Mouse (Mus musculus): ENCODE data around the gene Dnajb9. TPM values are rescaled to one million over a fixed set of nuclear protein-coding genes. Genes with fewer than 3 reads are reported as not detected.
"Not testable (repeated sequence)": the region's sequence is repeated elsewhere in the genome, so short reads cannot be mapped to it uniquely, and the experiment has no call there.

Gene Dnajb9
- 36.4 and 41.7 TPM in 2 replicates for polyA plus RNA-seq (2015; fragmentation: Nextera tagmentation; extraction: Ambion mirVana)

DNA sequence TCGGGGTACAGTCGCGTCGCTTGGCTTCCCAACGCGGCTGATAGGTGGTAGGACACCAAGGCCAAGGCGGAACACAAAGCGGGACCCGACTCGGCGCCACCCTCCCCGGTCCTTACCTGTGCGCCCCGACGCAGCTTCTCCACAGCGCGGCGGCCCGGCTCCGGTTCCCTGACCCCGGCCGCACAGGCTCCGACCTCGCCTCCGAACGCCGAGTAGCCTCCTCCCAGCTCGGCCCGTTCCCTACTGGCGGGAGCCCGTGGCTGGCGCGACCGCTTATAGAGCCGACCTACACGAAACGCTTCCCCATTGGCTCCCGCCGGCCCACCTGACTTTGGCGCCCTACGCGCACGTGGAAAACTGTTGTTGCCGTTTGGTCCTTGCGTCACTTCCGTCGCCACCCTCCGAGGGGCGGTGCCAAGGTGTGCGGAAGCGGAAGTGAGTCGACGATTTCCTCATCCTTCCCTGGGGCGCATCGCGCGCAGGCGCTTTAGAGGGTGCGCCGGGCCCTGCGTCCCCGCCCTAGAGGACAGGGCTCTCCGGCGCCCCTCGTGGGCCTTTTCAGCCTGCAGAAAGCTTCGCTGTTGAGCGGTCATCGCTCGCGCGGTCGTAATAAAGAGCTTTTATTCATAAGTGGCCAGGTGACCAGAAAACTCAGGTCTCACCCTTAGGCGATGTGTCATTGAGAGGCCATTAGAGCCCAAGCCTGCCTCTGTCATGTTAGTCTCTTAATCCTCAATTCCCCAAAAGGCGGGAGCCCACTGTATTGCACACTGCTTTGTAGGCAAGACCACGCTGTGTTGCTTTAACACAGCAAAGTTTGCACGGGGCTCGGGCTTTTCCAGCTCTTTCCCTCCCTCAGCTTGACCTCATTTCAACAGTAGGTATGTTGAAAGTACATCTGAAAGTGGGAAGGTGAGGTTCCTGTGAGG, at the start of gene Dnajb9:
TSS of gene Dnajb9 (minus strand) at position 503 of the 929 bp plus-strand sequence.
- peak; percentile 98 for ATAC-seq (ENCODE audit: low read depth)
- Histone ChIP-seq H3K27me3 (no peaks in the 10 kb centered on the region), H3K36me3 (peaks cover 4% of the 10 kb centered on the region; the same call in 1 of the 2 replicates), H3K9me3 (no peaks in the 10 kb centered on the region), H3K9ac (peak within 1 kb of the TSS; percentile 90), H3K4me3 (peak within 1 kb of the TSS; percentile 94), H3K4me1 (replicated peaks) (peaks cover 13% of the 10 kb centered on the region), H3K27ac (replicated peaks) (peak within 1 kb of the TSS; percentile 94), H3K4me2 (peak within 1 kb of the TSS; percentile 75)
- under 1% methylated on average over 77 of the region's 77 CpGs for WGBS

DNA sequence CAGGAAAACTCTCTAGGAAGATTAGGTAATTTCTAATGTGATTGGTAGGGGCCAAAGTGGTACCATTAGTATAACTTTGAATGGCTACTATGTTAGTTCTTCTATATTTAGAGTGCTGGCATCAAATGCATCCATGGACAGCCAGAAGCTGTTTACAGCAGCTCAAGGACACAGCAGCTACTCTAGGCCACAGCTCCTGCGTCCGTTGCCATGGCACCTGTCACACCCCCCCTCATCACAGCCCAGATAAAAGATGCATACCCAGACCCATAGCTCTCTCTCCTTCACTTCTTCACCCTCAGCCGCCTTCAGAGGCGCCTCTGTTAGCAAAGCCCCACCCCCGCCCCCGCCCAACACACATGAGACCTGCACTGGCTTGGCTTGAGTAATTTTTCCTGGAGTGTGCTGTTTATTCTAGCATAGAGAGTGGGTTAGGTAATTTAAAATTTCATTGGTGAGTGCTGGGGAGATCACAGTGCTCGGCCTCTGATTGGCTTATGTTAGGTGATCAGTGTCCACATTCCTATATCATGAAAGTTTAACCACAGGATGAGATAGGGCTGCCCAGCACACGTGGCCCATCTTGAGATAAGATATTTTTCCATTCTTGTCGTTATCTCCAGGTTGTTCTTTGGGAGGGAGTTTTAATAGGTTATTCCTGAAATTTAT, 38.3 kb upstream of the Dnajb9 start:
- Histone ChIP-seq H3K36me3 (no peaks in the 10 kb centered on the region), H3K4me1 (replicated peaks) (no peaks in the 10 kb centered on the region), H3K4me2 (no peak overlapping the region), H3K27me3 (no peaks in the 10 kb centered on the region), H3K9ac (no peak overlapping the region), H3K27ac (replicated peaks) (no peak overlapping the region), H3K9me3 (no peaks in the 10 kb centered on the region), H3K4me3 (no peak overlapping the region)
- WGBS = 75% methylated on average over 9 of the region's 9 CpGs
- no peak; the same call in 1 of the 2 replicates for ATAC-seq (ENCODE audit: low read depth)

DNA sequence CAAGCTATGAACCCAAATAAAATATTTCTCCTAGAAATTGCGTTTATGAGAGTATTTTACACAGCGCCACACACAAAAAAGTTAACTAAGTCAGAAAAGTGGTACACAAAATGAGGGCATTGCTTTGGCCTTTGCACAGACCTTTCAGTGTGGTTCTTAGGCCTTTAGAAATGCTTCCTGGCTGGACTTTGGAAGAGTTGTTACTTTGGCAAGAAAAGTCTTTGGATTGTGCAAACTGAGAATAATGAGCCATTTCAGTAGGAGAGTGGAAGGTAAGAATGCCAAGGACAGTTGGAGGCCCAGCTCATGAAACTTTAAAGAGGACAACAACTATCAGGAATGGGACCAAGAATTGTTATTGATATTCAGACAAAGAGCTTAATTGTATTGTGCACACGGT, 35.6 kb upstream of the Dnajb9 start:
- Histone ChIP-seq H3K9ac (no peak overlapping the region), H3K27ac (replicated peaks) (no peak overlapping the region), H3K9me3 (no peaks in the 10 kb centered on the region), H3K36me3 (no peaks in the 10 kb centered on the region), H3K27me3 (no peaks in the 10 kb centered on the region), H3K4me2 (no peak overlapping the region), H3K4me1 (replicated peaks) (no peaks in the 10 kb centered on the region), H3K4me3 (no peak overlapping the region)
- no peak for ATAC-seq (ENCODE audit: low read depth)
- 88% methylated on average over 3 of the region's 3 CpGs for WGBS

- no peak overlapping the region for H3K4me2 ChIP-seq
- WGBS = 88% methylated on average over 4 of the region's 4 CpGs
- H3K36me3 ChIP-seq = no peaks in the 10 kb centered on the region
- no peaks in the 10 kb centered on the region for H3K4me1 ChIP-seq (replicated peaks)
- H3K4me3 ChIP-seq = no peak overlapping the region
- H3K9me3 ChIP-seq = no peaks in the 10 kb centered on the region
- H3K9ac ChIP-seq = no peak overlapping the region
- H3K27ac ChIP-seq (replicated peaks) = no peak overlapping the region
- no peaks in the 10 kb centered on the region for H3K27me3 ChIP-seq
- ATAC-seq (ENCODE audit: low read depth) = no peak
Measured at GRCm38 (mm10) chr12:44242407-44242806, 32.3 kb upstream of the Dnajb9 start.

DNA sequence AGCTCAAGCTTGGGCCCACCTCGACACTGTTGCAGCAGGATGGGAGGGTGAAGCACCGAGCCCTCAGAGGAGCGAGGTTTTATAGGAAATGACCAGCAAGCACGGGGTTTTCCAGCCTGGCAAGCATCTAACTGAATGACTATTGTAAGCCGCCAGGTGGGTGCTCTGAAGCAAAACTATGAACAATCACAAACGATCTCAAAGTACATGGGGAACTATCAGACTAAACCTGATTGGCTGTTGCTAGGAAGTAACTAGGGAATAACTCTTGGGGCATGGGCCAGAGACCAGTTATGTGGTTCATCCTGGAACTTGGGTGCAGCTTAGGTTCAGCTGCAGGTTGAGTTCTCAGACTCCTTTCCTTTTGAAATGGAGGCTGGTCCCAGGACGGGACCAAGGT, 31.0 kb upstream of the Dnajb9 start:
- Histone ChIP-seq H3K4me3 (no peak overlapping the region), H3K4me2 (no peak overlapping the region), H3K4me1 (replicated peaks) (no peaks in the 10 kb centered on the region), H3K27ac (replicated peaks) (no peak overlapping the region), H3K27me3 (no peaks in the 10 kb centered on the region), H3K9ac (no peak overlapping the region), H3K36me3 (no peaks in the 10 kb centered on the region), H3K9me3 (no peaks in the 10 kb centered on the region)
- WGBS = 79% methylated on average over 7 of the region's 7 CpGs
- ATAC-seq (ENCODE audit: low read depth) = no peak

DNA sequence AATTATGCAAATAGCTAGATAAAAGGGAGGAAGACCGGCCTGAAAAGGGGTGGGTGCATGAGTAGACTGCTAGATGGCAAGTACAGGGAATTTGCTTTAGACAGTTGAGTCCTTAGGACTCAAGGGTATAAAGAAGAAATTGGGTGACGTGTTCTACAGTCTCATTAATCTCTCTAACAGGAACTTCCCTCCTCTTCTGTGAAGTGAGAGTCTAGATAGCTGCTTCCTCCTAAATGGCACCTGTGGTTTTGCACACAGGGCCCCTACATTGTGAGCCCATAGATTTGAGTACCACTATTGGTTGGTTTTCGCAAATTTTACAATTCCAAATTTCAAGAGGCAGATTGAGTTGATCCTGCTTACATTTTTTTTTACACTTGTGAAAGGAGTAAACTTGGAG, 14.5 kb upstream of the Dnajb9 start:
- Histone ChIP-seq H3K27ac (replicated peaks) (no peak overlapping the region), H3K9ac (no peak overlapping the region), H3K9me3 (no peaks in the 10 kb centered on the region), H3K4me3 (no peak overlapping the region), H3K4me1 (replicated peaks) (no peaks in the 10 kb centered on the region; the same call in 1 of the 2 replicates), H3K4me2 (no peak overlapping the region), H3K27me3 (no peaks in the 10 kb centered on the region), H3K36me3 (no peaks in the 10 kb centered on the region)
- ATAC-seq (ENCODE audit: low read depth) = no peak
- 79% methylated on average over 3 of the region's 3 CpGs for WGBS

DNA sequence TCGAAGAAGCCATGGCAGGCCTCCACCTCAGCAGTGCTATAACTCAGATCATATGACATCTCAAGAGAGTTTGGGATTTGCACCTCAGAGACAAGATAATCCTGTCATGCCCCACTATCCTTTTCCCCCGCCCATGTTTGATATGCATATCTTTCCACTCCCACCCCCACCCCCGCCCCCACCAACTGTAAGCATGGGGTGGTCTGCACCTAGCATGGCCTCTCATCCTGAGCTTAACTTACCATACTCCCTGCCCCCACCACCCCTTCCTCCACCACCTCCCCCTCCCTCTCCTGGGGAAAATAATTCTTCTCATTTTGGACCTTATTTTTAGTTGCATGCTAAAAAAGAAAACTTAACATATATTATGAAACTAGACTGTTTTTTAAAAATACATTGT, 12.9 kb upstream of the Dnajb9 start:
- no peaks in the 10 kb centered on the region for H3K36me3 ChIP-seq
- no peak overlapping the region for H3K4me3 ChIP-seq
- ATAC-seq (ENCODE audit: low read depth) = no peak
- no peak overlapping the region for H3K9ac ChIP-seq
- no peak overlapping the region for H3K27ac ChIP-seq (replicated peaks)
- no peaks in the 10 kb centered on the region; the same call in 1 of the 2 replicates for H3K4me1 ChIP-seq (replicated peaks)
- no peaks in the 10 kb centered on the region for H3K9me3 ChIP-seq
- H3K4me2 ChIP-seq = no peak overlapping the region
- WGBS = 75% methylated on average over 3 of the region's 3 CpGs
- no peaks in the 10 kb centered on the region for H3K27me3 ChIP-seq

- H3K4me1 ChIP-seq (replicated peaks) = no peaks in the 10 kb centered on the region; the same call in 1 of the 2 replicates
- WGBS = 1% methylated on average over 88 of the region's 89 CpGs
- H3K9me3 ChIP-seq = no peaks in the 10 kb centered on the region
- H3K27ac ChIP-seq (replicated peaks) = no peak overlapping the region
- H3K4me2 ChIP-seq = peak overlapping the region; percentile 65
- peak overlapping the region; percentile 54 for H3K4me3 ChIP-seq
- no peak for ATAC-seq (ENCODE audit: low read depth)
- H3K27me3 ChIP-seq = no peaks in the 10 kb centered on the region
- peak overlapping the region; percentile 73 for H3K9ac ChIP-seq
- H3K36me3 ChIP-seq = no peaks in the 10 kb centered on the region
Measured at GRCm38 (mm10) chr12:44221651-44222356, 11.7 kb upstream of the Dnajb9 start.

DNA sequence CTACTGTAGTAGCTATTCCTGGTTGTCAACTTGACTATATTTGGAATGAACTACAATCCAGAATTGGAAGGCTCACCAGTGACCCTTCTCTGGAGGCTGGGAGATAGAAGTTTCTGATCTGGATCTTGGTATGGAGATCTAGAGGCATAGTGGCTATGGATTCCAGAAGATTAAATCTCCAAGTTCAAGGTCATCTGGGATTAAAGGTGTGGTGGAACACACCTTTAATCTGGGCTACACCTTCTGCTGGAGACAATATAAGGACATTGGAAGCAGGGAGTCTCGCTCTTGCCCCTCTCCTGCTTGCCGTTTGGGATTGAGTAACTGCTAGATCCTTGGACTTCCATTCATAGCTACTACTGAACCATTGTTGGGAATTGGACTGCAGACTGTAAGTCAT, 10.9 kb upstream of the Dnajb9 start, which contains the start of gene Pnpla8:
TSS of gene Pnpla8 (plus strand) at position 301 of the 400 bp plus-strand sequence.
- not testable (repeated sequence) for H3K36me3 ChIP-seq; H3K4me1 ChIP-seq (replicated peaks); ATAC-seq (ENCODE audit: low read depth); H3K9me3 ChIP-seq; H3K27ac ChIP-seq (replicated peaks); H3K27me3 ChIP-seq
- Histone ChIP-seq H3K4me2 (peak within 1 kb of the TSS; percentile 65), H3K4me3 (peak within 1 kb of the TSS; percentile 54), H3K9ac (peak within 1 kb of the TSS; percentile 73)
- WGBS = 89% methylated on average over 2 of the region's 2 CpGs

GRCm38 (mm10) chr12:44211555-44211954, 1.4 kb upstream of the Dnajb9 start:
- WGBS = 93% methylated on average over 3 of the region's 3 CpGs
- Histone ChIP-seq H3K4me1 (replicated peaks) (peaks cover 13% of the 10 kb centered on the region), H3K27ac (replicated peaks) (no peak overlapping the region), H3K4me2 (no peak overlapping the region), H3K9ac (no peak overlapping the region), H3K36me3 (no peaks in the 10 kb centered on the region), H3K9me3 (no peaks in the 10 kb centered on the region), H3K27me3 (no peaks in the 10 kb centered on the region), H3K4me3 (no peak overlapping the region)
- ATAC-seq (ENCODE audit: low read depth) = no peak

- no peak for ATAC-seq (ENCODE audit: low read depth)
- peaks cover 13% of the 10 kb centered on the region for H3K4me1 ChIP-seq (replicated peaks)
- H3K9me3 ChIP-seq = no peaks in the 10 kb centered on the region
- H3K4me2 ChIP-seq = peak overlapping the region; percentile 75
- H3K27ac ChIP-seq (replicated peaks) = peak overlapping the region; percentile 94
- under 1% methylated on average over 37 of the region's 37 CpGs for WGBS
- H3K36me3 ChIP-seq = peaks cover 8% of the 10 kb centered on the region; the same call in 1 of the 2 replicates
- H3K4me3 ChIP-seq = peak overlapping the region; percentile 94
- peak overlapping the region; percentile 90 for H3K9ac ChIP-seq
- no peaks in the 10 kb centered on the region for H3K27me3 ChIP-seq
Measured at GRCm38 (mm10) chr12:44209141-44209823, 844 bp downstream of the Dnajb9 start.
